Mouse (Mus musculus) stomach, embryonic 16.5 days (tissue): ENCODE measurements at regions not wholly inside any gene's neighbourhood (a gene's known extent, or its start where the extent isn't known, plus 50 kb on each side); places are given as distances from the start of the nearest gene placed in this dataset.

Experiments
- ATAC-seq: fragments of 200-750 bp; cut with Nextera tagmentation; 2 replicates; pipeline ENCODE4 v1.8.0; 2017; ENCODE audit warnings: moderate number of reproducible peaks, moderate TSS enrichment; ENCODE audit not compliant: insufficient read depth, low FRiP score
- H3K27ac ChIP-seq: fragments of 300-500 bp; sonication (generic); 2 replicates; pipeline ENCODE4 v1.5.1; 2014; ENCODE audit warnings: low read length
- H3K27me3 ChIP-seq: fragments of 300-500 bp; sonication (generic); 2 replicates; pipeline ENCODE4 v1.6.1; 2014; ENCODE audit warnings: low read length, control low read depth, mixed read lengths; ENCODE audit not compliant: control insufficient read depth, insufficient read depth
- H3K36me3 ChIP-seq: fragments of 300-500 bp; sonication (generic); 2 replicates; pipeline ENCODE4 v1.6.1; 2014; ENCODE audit warnings: low read length; ENCODE audit not compliant: control insufficient read depth, insufficient read depth
- H3K4me1 ChIP-seq: fragments of 300-500 bp; sonication (generic); 2 replicates; pipeline ENCODE4 v1.6.1; 2014; ENCODE audit warnings: low read length, control low read depth, mixed read lengths; ENCODE audit not compliant: control insufficient read depth, insufficient read depth
- H3K4me2 ChIP-seq: fragments of 300-500 bp; sonication (generic); 2 replicates; pipeline ENCODE4 v1.6.1; 2014; ENCODE audit warnings: low read depth, low read length, mixed read lengths
- H3K4me3 ChIP-seq: fragments of 300-500 bp; sonication (generic); replicated peaks from 2 replicates; pipeline ENCODE4 v1.5.1; 2014; ENCODE audit warnings: mild to moderate bottlenecking, low read length
- H3K9ac ChIP-seq: fragments of 300-500 bp; sonication (generic); 2 replicates; pipeline ENCODE4 v1.6.1; 2014; ENCODE audit warnings: low read length
- H3K9me3 ChIP-seq: fragments of 300-500 bp; sonication (generic); replicated peaks from 2 replicates; pipeline ENCODE4 v1.6.1; 2016; ENCODE audit warnings: low read length, control low read depth; ENCODE audit not compliant: control insufficient read depth
- WGBS: fragments of 180-500 bp; shearing (Covaris S2); extraction: QIAGEN DNeasy Blood & Tissue Kit; methylation state at CpG from one replicate; pipeline ENCODE4 v1.1.7; 2014; 5-methylcytosine and 5-hydroxymethylcytosine counted together

DNA sequence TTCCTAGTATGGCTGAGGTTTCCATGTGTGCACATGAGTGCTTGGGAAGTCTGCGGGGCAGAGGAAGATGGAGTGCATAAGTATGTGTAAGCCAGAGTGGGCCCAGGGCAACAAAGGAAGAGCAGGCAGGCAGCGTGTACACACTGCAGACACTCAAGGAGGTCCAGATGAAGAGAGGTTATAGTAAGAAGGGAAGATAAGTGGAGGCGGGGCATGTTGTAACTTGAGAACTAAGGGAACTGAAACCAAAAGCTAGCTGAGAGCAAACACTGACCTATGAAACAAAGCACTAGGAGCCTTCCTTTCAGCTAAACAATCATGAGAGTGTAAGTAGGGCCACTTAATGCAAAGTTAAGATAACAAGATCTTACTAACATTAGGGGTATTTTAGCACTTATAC lies 249.3 kb upstream of the Thrb start:
- Histone ChIP-seq H3K9ac (no peak overlapping the region), H3K4me1 (peaks cover 3% of the 10 kb centered on the region; the same call in 1 of the 2 replicates), H3K4me3 (no peak overlapping the region), H3K9me3 (no peaks in the 10 kb centered on the region), H3K4me2 (no peak overlapping the region), H3K27ac (no peak overlapping the region), H3K36me3 (no peaks in the 10 kb centered on the region), H3K27me3 (no peaks in the 10 kb centered on the region)
- peak; percentile 39; the same call in 1 of the 2 replicates for ATAC-seq
- WGBS = 22% methylated on average over 3 of the region's 3 CpGs

DNA sequence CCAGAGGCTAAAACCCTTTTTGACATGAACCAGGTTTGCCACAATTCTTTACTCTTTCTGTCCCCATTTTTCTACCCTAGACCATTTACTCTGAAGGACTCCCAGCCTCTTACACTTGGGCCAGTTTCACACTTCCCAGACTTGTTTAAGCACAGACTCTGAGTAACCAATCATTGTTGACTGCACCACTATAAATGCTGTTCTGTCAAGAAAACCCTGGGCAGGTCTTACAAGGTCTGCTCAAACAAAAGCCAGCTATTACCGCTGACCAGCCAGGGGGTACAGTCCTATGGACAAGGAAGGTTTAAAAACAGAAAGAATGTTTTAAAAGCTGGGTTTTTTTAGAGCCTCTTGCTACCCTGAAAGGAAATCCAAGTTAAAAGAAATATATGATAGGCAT lies 248.8 kb upstream of the Thrb start:
- Histone ChIP-seq H3K9me3 (no peaks in the 10 kb centered on the region), H3K9ac (no peak overlapping the region), H3K27me3 (no peaks in the 10 kb centered on the region), H3K4me2 (no peak overlapping the region), H3K27ac (no peak overlapping the region), H3K4me3 (no peak overlapping the region), H3K36me3 (no peaks in the 10 kb centered on the region), H3K4me1 (peaks cover 3% of the 10 kb centered on the region; the same call in 1 of the 2 replicates)
- ATAC-seq = peak; percentile 45; the same call in 1 of the 2 replicates
- WGBS = 33% methylated on average over 1 of the region's 1 CpGs

DNA sequence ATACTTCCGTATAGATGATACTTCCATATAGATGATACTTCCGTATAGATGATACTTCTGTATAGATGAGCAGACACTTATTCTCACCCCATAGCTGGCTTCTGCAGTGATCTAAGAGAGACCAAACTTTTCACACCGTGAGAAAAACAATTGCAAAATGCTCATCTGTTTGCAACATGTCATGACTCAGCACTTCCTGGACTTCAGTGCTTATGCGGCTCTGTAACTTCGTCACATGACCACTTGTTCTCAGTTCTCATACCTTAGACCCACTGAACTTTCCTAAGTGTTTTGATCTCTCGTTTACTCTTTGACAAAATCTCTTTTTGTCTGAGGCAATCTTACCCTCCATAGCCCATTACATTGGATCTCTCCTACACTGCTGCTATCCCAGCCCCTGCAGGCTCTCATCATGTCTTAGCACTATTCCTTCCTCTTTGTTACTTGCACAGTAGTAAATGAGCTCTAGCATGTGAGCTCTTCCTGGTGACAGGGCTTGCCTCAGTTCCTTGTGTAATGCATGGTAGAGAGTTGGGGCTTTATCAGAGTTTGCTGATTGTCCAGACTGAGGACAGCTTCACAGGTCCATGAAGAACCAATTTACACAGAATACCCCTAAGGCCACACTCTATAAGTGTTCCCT lies 245.7 kb upstream of the Thrb start:
- H3K27me3 ChIP-seq = no peaks in the 10 kb centered on the region
- no peak overlapping the region for H3K4me2 ChIP-seq
- no peak overlapping the region for H3K27ac ChIP-seq
- 76% methylated on average over 6 of the region's 6 CpGs for WGBS
- no peaks in the 10 kb centered on the region for H3K36me3 ChIP-seq
- no peak overlapping the region for H3K9ac ChIP-seq
- no peak overlapping the region for H3K4me3 ChIP-seq
- H3K9me3 ChIP-seq = no peaks in the 10 kb centered on the region
- ATAC-seq = no peak; the same call in 1 of the 2 replicates
- H3K4me1 ChIP-seq = peaks cover 3% of the 10 kb centered on the region; the same call in 1 of the 2 replicates

DNA sequence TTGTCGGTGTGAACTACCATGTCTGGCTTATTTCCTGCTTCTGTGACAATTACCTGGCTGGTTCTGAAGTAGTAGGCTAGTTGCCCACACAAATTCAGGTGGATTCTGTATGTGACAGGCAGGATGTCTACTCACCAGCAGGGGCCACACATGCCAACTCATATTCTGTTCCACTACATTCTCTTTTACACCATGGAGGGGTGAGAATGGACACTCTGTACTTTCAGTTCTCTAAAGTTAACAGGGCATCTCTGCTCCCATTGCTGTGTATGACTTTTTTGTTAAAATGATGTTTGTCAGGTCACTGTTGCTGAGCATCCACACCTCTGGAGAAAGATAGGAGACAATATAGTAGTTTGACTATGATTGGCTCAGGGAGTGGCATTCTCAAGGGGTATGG lies 232.3 kb upstream of the Thrb start:
- ATAC-seq = no peak
- WGBS = 61% methylated on average over 1 of the region's 1 CpGs

DNA sequence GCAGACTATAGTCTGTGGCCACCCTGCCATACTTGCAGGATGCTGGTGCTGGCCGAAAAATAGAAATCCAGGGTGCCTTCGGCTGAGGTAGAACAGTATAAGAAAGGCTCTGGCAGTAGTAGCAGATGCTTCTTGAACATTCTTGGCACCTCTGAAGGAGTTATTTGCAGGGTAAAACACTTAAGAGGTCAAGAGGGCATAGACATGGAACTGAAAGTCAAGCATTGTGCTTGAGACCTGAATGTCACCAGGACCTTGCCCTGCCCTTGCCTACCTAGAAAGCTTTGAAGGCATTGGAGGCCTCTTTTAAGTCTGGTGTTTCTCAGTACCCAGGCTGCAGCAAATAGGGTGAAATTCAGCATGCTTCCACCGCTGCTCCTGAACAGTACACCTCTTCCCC lies 230.9 kb upstream of the Thrb start:
- Histone ChIP-seq H3K4me3 (no peak overlapping the region), H3K4me2 (no peak overlapping the region), H3K27me3 (no peaks in the 10 kb centered on the region), H3K27ac (no peak overlapping the region), H3K9me3 (no peaks in the 10 kb centered on the region), H3K36me3 (no peaks in the 10 kb centered on the region), H3K9ac (no peak overlapping the region), H3K4me1 (no peaks in the 10 kb centered on the region)
- 90% methylated on average over 3 of the region's 3 CpGs for WGBS
- ATAC-seq = no peak

More for the DNA sequence above, 232.3 kb upstream of the Thrb start:
- Histone ChIP-seq H3K36me3 (no peaks in the 10 kb centered on the region), H3K4me3 (no peak overlapping the region), H3K27me3 (no peaks in the 10 kb centered on the region), H3K9me3 (no peaks in the 10 kb centered on the region), H3K4me1 (no peaks in the 10 kb centered on the region), H3K27ac (no peak overlapping the region), H3K4me2 (no peak overlapping the region), H3K9ac (no peak overlapping the region)

DNA sequence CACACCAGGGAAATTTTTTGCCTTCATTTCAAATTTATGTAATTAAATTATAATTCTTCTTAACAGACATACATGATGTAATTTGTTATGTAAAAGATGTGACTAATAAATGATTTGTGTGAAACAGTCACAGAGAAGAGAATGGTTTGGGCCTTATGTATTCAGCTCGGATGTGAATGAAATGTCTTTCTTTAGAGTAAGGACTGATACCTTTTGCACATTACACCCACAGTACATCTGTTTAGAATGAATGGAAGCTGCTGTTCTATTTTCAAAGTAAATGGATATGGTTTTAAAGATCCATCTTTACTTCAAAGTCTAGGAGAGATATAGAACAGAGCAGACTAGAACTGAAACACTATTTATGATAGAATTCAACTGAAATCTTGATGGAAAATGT lies 226.7 kb upstream of the Thrb start:
- H3K4me2 ChIP-seq = no peak overlapping the region
- 78% methylated on average over 1 of the region's 1 CpGs for WGBS
- no peaks in the 10 kb centered on the region for H3K4me1 ChIP-seq
- H3K4me3 ChIP-seq = no peak overlapping the region
- H3K27me3 ChIP-seq = no peaks in the 10 kb centered on the region
- no peaks in the 10 kb centered on the region for H3K9me3 ChIP-seq
- no peak overlapping the region for H3K9ac ChIP-seq
- H3K27ac ChIP-seq = no peak overlapping the region
- ATAC-seq = no peak
- no peaks in the 10 kb centered on the region for H3K36me3 ChIP-seq

DNA sequence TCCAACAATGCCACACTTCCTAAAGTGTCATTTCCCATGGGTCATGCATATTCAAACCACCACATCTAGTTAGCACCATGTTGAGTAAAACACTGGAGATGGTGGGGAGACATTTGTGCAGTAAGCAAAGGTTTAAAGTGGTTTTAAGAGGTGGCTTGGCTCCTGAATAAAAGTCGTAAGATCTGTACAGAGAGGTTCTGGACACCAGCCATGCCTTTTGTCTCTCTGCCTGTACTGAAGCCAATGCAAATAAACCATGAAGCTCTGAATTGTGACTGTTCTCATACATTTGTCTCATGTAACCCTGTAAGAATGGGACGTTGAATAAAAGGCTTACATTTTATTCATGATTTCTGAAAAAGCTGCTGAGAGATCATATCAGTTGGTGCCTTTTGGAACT lies 202.1 kb upstream of the Thrb start:
- H3K27me3 ChIP-seq = no peaks in the 10 kb centered on the region
- no peak overlapping the region for H3K4me3 ChIP-seq
- no peaks in the 10 kb centered on the region for H3K36me3 ChIP-seq
- WGBS = 59% methylated on average over 2 of the region's 2 CpGs
- H3K27ac ChIP-seq = no peak overlapping the region
- ATAC-seq = no peak
- no peak overlapping the region for H3K9ac ChIP-seq
- H3K4me1 ChIP-seq = no peaks in the 10 kb centered on the region
- H3K4me2 ChIP-seq = no peak overlapping the region
- H3K9me3 ChIP-seq = no peaks in the 10 kb centered on the region

DNA sequence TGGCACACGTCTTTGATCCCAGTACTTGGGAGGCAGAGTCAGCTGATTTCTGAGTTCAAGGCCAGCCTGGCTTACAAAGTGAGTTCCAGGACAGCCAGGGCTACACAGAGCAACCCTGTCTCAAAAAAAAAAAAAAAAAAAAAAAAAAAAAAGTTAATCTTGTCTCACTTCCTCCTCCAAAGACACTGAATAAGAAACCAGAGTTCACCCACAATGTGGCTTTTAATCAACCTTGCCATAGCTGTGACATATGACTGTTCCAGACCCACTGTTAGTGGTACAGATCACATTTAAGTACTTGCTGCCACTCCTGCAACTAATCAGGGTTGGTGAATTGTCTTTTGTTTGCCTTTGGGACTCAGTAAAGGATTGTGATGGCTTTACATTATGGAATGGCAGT lies 181.1 kb upstream of the Thrb start:
- no peak overlapping the region for H3K4me2 ChIP-seq
- H3K27ac ChIP-seq = no peak overlapping the region
- WGBS = 88% methylated on average over 1 of the region's 1 CpGs
- no peak overlapping the region for H3K9ac ChIP-seq
- H3K36me3 ChIP-seq = no peaks in the 10 kb centered on the region
- H3K4me1 ChIP-seq = no peaks in the 10 kb centered on the region
- H3K9me3 ChIP-seq = no peaks in the 10 kb centered on the region
- no peak for ATAC-seq
- H3K27me3 ChIP-seq = no peaks in the 10 kb centered on the region
- H3K4me3 ChIP-seq = no peak overlapping the region

DNA sequence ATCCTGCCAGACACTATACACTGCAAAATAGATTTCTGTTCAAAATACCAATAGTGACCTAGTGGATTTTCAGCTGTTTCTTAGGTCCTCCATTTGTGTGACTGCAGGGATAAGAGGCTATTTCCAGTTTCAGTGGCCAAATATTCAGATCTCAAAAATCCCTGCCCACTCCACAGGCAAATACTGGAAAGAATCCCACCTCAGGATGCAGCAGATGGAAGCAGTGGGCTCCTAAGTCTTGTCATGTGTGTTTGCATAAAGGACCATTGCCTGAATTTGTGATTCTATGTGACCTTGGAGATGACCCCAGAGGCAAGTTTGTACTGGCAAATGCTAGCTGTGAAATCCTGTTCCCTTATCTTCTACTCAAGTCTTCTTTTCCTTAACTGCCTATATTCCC lies 175.2 kb upstream of the Thrb start:
- ATAC-seq = no peak
- no peak overlapping the region for H3K4me3 ChIP-seq

More for the DNA sequence above, 175.2 kb upstream of the Thrb start:
- no peak overlapping the region for H3K27ac ChIP-seq
- no peaks in the 10 kb centered on the region for H3K36me3 ChIP-seq
- H3K9me3 ChIP-seq = no peaks in the 10 kb centered on the region
- H3K4me2 ChIP-seq = no peak overlapping the region
- H3K4me1 ChIP-seq = no peaks in the 10 kb centered on the region
- no peaks in the 10 kb centered on the region for H3K27me3 ChIP-seq
- no peak overlapping the region for H3K9ac ChIP-seq
